Mouse (Mus musculus): Measurements from ENCODE around the gene Dgcr8. TPM values are rescaled to one million over a fixed set of nuclear protein-coding genes. Genes with fewer than 3 reads are reported as not detected.

The Dgcr8 gene
- polyA plus RNA-seq, 1 experiment from 2014 or later: 34.0 TPM

DNA sequence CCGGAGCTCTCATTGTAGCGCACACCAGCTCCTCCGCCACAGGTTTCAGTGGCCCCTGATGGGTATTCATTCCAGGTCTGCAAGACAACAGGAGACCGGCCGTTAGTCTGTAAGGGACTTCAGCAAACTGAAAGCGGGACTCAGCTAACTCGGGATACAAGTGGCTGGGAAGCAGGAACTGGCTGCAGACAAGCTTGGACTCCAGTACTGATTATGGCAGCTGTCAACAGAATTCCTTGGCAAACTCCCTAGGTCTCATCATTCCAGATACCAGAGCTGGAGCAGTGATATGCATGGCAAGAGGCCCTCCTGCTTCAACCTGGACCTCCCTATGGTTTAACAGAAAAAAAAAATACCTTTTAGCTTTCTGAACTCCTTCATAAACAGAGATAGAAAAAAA lies 74.2 kb downstream of the Dgcr8 start:
- WGBS: 74% methylated on average over 7 of the region's 7 CpGs
- Histone ChIP-seq H3K4me3 (no peak overlapping the region), H3K27me3 (0 out of 2 replicates have a peak, but pooled peaks cover 6% of the 10 kb centered on the region), H3K4me2 (no peak overlapping the region), H3K9ac (no peak overlapping the region), H3K9me3 (no peaks in the 10 kb centered on the region), H3K4me1 (peaks cover 13% of the 10 kb centered on the region), H3K27ac (no peak overlapping the region), H3K36me3 (no peaks in the 10 kb centered on the region)
- ATAC-seq (ENCODE audit: insufficient number of reproducible peaks, low FRiP score, low TSS enrichment, low read depth): no peak

DNA sequence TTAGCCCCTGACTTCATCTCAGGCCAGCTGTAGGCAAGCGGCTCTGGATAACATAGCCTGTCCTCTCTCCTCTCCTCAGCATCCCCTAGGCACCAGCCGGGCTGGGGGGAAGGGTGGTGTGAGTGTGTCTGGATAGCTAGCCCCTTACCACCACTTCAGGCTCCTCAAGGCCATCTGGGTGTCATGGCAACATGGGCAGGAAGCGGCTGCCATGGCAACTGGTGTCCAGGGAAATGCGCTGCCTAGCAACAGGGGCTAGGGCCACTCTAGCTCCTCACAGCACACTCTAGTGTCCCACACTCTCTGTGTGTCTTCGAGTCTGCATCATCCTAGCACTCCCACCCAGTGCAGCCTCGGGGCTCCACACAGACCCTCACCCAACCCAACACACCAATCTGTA lies 75.4 kb downstream of the Dgcr8 start:
- no peak for ATAC-seq (ENCODE audit: insufficient number of reproducible peaks, low FRiP score, low TSS enrichment, low read depth)
- peaks cover 9% of the 10 kb centered on the region; the same call in 1 of the 2 replicates for H3K4me1 ChIP-seq
- 40% methylated on average over 6 of the region's 6 CpGs for WGBS
- 0 out of 2 replicates have a peak, but pooled peaks cover 9% of the 10 kb centered on the region for H3K27me3 ChIP-seq
- H3K9ac ChIP-seq: no peak overlapping the region
- H3K27ac ChIP-seq: no peak overlapping the region
- no peaks in the 10 kb centered on the region for H3K36me3 ChIP-seq
- H3K9me3 ChIP-seq: no peaks in the 10 kb centered on the region
- no peak overlapping the region for H3K4me2 ChIP-seq
- no peak overlapping the region for H3K4me3 ChIP-seq

DNA sequence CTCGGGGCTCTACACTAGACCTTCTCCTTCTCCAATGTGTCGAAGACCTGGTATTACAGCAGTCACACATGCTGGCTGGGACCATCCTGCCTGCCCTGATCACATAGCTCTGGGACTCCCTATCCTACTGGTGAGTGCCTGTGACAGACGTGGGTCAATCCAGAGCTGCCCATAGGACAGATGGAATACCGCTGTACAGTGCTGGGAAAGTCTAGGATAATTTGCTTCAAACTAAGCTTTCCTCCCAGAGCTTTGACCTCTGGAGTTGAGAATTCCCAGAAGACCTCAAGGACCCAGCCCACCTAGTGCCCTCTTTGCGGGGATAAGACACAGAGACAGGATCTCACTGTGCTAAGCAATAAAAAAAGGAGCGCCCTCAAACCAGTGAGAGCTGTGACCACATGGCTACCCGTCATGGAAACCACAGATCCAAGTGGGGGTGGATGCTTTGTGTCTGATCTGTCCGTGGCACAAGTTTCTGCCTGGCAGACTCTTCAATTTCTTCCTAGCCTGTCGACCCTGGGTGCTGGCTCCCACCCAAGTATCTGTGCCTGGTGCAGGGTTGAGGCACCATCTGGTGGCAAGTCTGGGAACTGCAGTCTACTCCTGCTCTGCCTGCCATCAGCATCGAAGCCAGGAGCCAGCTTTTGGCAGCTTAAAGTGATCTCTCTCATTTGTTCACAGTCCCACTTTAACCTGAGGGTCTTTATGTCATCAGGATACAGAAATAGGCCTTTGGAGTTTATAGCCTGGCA lies 77.5 kb downstream of the Dgcr8 start:
- Histone ChIP-seq H3K4me1 (peaks cover 9% of the 10 kb centered on the region; the same call in 1 of the 2 replicates), H3K9ac (no peak overlapping the region), H3K4me2 (no peak overlapping the region), H3K9me3 (no peaks in the 10 kb centered on the region), H3K27me3 (0 out of 2 replicates have a peak, but pooled peaks cover 9% of the 10 kb centered on the region), H3K27ac (no peak overlapping the region), H3K4me3 (no peak overlapping the region), H3K36me3 (no peaks in the 10 kb centered on the region)
- no peak for ATAC-seq (ENCODE audit: insufficient number of reproducible peaks, low FRiP score, low TSS enrichment, low read depth)
- WGBS: 47% methylated on average over 10 of the region's 10 CpGs

DNA sequence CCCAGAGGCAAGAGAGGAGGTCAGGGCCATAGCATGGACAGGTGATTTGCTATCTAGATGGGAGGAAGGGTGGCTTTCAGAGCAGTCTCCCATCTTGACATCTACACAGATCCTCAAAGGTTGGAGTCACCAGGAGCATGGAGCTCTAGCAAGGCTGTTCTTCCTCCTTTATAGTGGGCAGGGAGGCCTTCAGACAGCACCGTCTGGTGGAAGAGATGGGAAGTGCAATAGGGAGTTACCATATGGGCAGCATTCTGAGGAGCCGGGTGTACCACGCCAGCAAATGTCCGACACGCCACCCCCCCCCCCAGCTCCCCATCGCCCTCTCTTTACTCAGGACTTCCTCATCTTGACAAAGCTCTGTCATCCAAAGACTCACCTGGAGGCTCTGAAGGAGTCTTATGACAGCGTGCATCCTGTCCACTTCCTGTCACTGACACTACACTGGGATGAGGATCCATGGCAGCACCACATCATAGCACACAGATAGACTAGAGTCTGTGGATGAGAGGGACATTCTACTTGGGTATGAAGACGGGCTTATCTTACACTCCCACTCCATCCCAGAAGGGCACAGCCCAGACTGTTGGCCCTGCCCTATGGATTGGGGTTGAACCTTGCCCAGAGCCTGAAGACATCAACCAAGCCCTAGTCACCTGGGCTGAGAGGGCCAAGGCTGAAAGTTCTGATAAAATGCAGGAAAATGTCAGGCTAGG lies 78.2 kb downstream of the Dgcr8 start:
- H3K27me3 ChIP-seq: 0 out of 2 replicates have a peak, but pooled peaks cover 9% of the 10 kb centered on the region
- no peaks in the 10 kb centered on the region for H3K9me3 ChIP-seq
- 15% methylated on average over 8 of the region's 8 CpGs for WGBS
- H3K27ac ChIP-seq: no peak overlapping the region
- no peak for ATAC-seq (ENCODE audit: insufficient number of reproducible peaks, low FRiP score, low TSS enrichment, low read depth)
- no peak overlapping the region for H3K4me2 ChIP-seq
- H3K36me3 ChIP-seq: no peaks in the 10 kb centered on the region
- no peak overlapping the region for H3K4me3 ChIP-seq
- no peak overlapping the region for H3K9ac ChIP-seq
- peaks cover 9% of the 10 kb centered on the region; the same call in 1 of the 2 replicates for H3K4me1 ChIP-seq

MicroRNAs encoded within 50 kb of the gene (microRNA counts, 519-probe panel; counts per million panel counts)
- microRNA mmu-miR-1306 (1,518 counts per million, percentile 16 among the panel's probes with 10 or more counts), microRNA mmu-miR-185 (2,613 counts per million, percentile 55 among the panel's probes with 10 or more counts)

Small RNA genes within 50 kb of the gene (microRNA-seq; reads per million reads assigned to microRNA genes)
- gene Gm24572 (0.82 reads per million), gene Mir1306 (161 reads per million, percentile 55 among the genes with 10 or more reads in this experiment), gene Mir185 (187 reads per million, percentile 57 among the genes with 10 or more reads in this experiment)

Other genes with a start within 250 kb of the Dgcr8 start
- 108 and 114 TPM in 2 replicates for gene Dgcr6, start 236.4 kb downstream of the Dgcr8 start, polyA plus RNA-seq (2015; fragmentation: Nextera tagmentation; extraction: Ambion mirVana)
- 10.9 and 11.8 TPM in 2 replicates for gene Prodh, start 199.0 kb downstream of the Dgcr8 start, polyA plus RNA-seq (2015; fragmentation: Nextera tagmentation; extraction: Ambion mirVana)
- 7.0 and 7.9 TPM in 2 replicates for gene Rtn4r, start 161.6 kb downstream of the Dgcr8 start, polyA plus RNA-seq (2015; fragmentation: Nextera tagmentation; extraction: Ambion mirVana)
- not detected in 2 replicates for gene Ccdc188, start 71.4 kb downstream of the Dgcr8 start, polyA plus RNA-seq (2015; fragmentation: Nextera tagmentation; extraction: Ambion mirVana)
- 20.0 and 23.8 TPM in 2 replicates for gene Zdhhc8, start 54.1 kb downstream of the Dgcr8 start, polyA plus RNA-seq (2015; fragmentation: Nextera tagmentation; extraction: Ambion mirVana)
- gene Trmt2a, start 40.6 kb downstream of the Dgcr8 start, polyA plus RNA-seq (2015; fragmentation: Nextera tagmentation; extraction: Ambion mirVana): 103 and 110 TPM in 2 replicates
- 431 and 446 TPM in 2 replicates for gene Ranbp1, start 40.5 kb downstream of the Dgcr8 start, polyA plus RNA-seq (2015; fragmentation: Nextera tagmentation; extraction: Ambion mirVana)
- 0.87 TPM in 1 of 2 replicates, not detected in the other for gene Gm49776, start 30.9 kb downstream of the Dgcr8 start, polyA plus RNA-seq (2015; fragmentation: Nextera tagmentation; extraction: Ambion mirVana)
- gene Tango2, start 58.9 kb upstream of the Dgcr8 start, polyA plus RNA-seq (2015; fragmentation: Nextera tagmentation; extraction: Ambion mirVana): 29.6 and 33.3 TPM in 2 replicates
- 25.3 and 25.8 TPM in 2 replicates for gene Arvcf, start 58.9 kb upstream of the Dgcr8 start, polyA plus RNA-seq (2015; fragmentation: Nextera tagmentation; extraction: Ambion mirVana)
- gene Txnrd2, start 137.1 kb upstream of the Dgcr8 start, polyA plus RNA-seq (2015; fragmentation: Nextera tagmentation; extraction: Ambion mirVana): 16.5 and 16.8 TPM in 2 replicates
- gene Comt, start 137.6 kb upstream of the Dgcr8 start, polyA plus RNA-seq (2015; fragmentation: Nextera tagmentation; extraction: Ambion mirVana): 119 and 127 TPM in 2 replicates
- gene Gnb1l, start 209.5 kb upstream of the Dgcr8 start, polyA plus RNA-seq (2015; fragmentation: Nextera tagmentation; extraction: Ambion mirVana): 20.5 and 20.9 TPM in 2 replicates
- gene Rtl10, start 209.7 kb upstream of the Dgcr8 start, polyA plus RNA-seq (2015; fragmentation: Nextera tagmentation; extraction: Ambion mirVana): 3.4 and 4.2 TPM in 2 replicates